Mouse (Mus musculus) frontal cortex, postnatal 25 days (tissue): ENCODE measurements at regions not wholly inside any gene's neighbourhood (a gene's known extent, or its start where the extent isn't known, plus 50 kb on each side); places are given as distances from the start of the nearest gene placed in this dataset.

Experiments
- DNase-seq, 2 experiments: peaks; one replicate each; pipeline ENCODE4 v3.0.0; 2022; ENCODE audit warnings: low spot score in 2 of 2

GRCm38 (mm10) chr1:91740661-91741060 is 60.6 kb upstream of the Twist2 start:
- DNase-seq: no peak

GRCm38 (mm10) chr1:91742031-91742430 is 59.2 kb upstream of the Twist2 start:
- no peak for DNase-seq

- DNase-seq: no peak
These were observed 58.3 kb upstream of the Twist2 start for GRCm38 (mm10) chr1:91742914-91743313.

GRCm38 (mm10) chr1:91744076-91744475 is 57.2 kb upstream of the Twist2 start:
- DNase-seq: no peak

- DNase-seq: no peak
These were observed 56.6 kb upstream of the Twist2 start for GRCm38 (mm10) chr1:91744701-91745100.

- DNase-seq: no peak
These were observed 53.7 kb upstream of the Twist2 start for GRCm38 (mm10) chr1:91747583-91747982.
